Mouse (Mus musculus) hindbrain, embryonic 16.5 days (tissue): Measurements from ENCODE around the gene Oosp1. TPM values are rescaled to one million over a fixed set of nuclear protein-coding genes. Genes with fewer than 3 reads are reported as not detected.

Experiments used
- ATAC-seq: fragments of 200-750 bp; cut with Nextera tagmentation; 2 replicates; pipeline ENCODE4 v1.8.0; 2017; ENCODE audit warnings: moderate TSS enrichment, moderate library complexity
- H3K27ac ChIP-seq: fragments of 300-500 bp; sonication (generic); 2 replicates; pipeline ENCODE4 v1.5.1; 2014; ENCODE audit warnings: low read depth, mild to moderate bottlenecking, control low read depth, low read length, moderate library complexity
- H3K27me3 ChIP-seq: fragments of 300-500 bp; sonication (generic); replicated peaks from 2 replicates; pipeline ENCODE4 v1.6.1; 2014; ENCODE audit warnings: low read length; ENCODE audit not compliant: control insufficient read depth, insufficient read depth
- H3K36me3 ChIP-seq: fragments of 300-500 bp; sonication (generic); 2 replicates; pipeline ENCODE4 v1.6.1; 2014; ENCODE audit warnings: mild to moderate bottlenecking, low read length, moderate library complexity, mixed read lengths; ENCODE audit not compliant: control insufficient read depth, insufficient read depth
- H3K4me1 ChIP-seq: fragments of 300-500 bp; sonication (generic); 2 replicates; pipeline ENCODE4 v1.6.1; 2014; ENCODE audit warnings: low read depth, low read length; ENCODE audit not compliant: control insufficient read depth, insufficient read depth
- H3K4me2 ChIP-seq: fragments of 300-500 bp; sonication (generic); 2 replicates; pipeline ENCODE4 v1.6.1; 2014; ENCODE audit warnings: mild to moderate bottlenecking, low read length, control low read depth, moderate library complexity
- H3K4me3 ChIP-seq: fragments of 300-500 bp; sonication (generic); 2 replicates; pipeline ENCODE4 v1.5.1; 2014; ENCODE audit warnings: mild to moderate bottlenecking, low read length, control low read depth, moderate library complexity
- H3K9ac ChIP-seq: fragments of 300-500 bp; sonication (generic); 2 replicates; pipeline ENCODE4 v1.6.1; 2014; ENCODE audit warnings: low read depth, mild to moderate bottlenecking, control low read depth, low read length, moderate library complexity
- H3K9me3 ChIP-seq: fragments of 300-500 bp; sonication (generic); 2 replicates; pipeline ENCODE4 v1.6.1; 2014; ENCODE audit warnings: mild to moderate bottlenecking, low read length, moderate library complexity; ENCODE audit not compliant: control insufficient read depth
- WGBS: fragments of 180-500 bp; shearing (Covaris S2); extraction: QIAGEN DNeasy Blood & Tissue Kit; methylation state at CpG from one replicate; pipeline ENCODE4 v1.1.7; 2014; 5-methylcytosine and 5-hydroxymethylcytosine counted together
- polyA plus RNA-seq: library from polyadenylated mRNA; unstranded; fragments of >200 nt; fragmentation: Nextera tagmentation; extraction: Ambion mirVana; gene quantifications from 2 replicates; pipeline ENCODE4 v1.2.1, GENCODE M21; 2015

The Oosp1 gene
- polyA plus RNA-seq, 1 experiment from 2014 or later: not detected

DNA sequence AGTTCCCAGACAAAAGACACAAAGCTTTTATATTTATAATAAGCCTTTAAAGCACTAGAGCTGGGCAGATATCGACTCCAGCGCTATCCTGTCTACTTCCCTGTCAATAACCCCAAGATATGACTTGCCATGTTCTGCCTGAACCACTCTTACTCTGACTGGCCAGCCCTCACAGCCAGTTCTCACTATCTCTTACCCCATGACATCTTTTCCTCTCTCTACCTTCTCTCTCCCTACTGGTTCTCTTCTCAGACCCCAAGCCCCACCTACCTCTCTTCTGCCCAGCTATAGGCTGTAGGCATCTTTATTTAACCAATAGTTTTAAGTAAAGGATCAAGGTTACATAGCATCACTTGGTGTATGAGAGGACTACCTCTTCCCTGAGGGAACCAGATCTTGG lies 56.6 kb downstream of the Oosp1 start:
- no peaks in the 10 kb centered on the region for H3K9me3 ChIP-seq
- 78% methylated on average over 2 of the region's 2 CpGs for WGBS

DNA sequence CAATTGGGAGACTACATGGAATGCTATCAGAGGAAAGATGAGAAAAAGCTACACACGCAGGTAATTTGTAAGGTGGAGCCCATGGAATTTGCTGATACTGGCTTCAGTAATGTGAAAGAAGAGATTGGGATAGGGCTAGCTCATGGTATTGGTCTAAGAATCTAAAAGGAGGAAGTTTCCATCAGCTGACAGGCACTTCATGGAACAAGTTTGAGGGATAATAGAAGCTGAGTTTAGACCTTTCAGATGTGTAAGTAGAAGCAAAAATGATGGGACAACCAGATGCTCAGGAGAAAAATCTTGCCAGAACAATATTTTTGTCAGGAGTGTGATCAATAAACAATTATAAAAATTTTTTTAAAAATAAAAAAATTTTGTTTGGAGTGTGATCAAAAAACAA lies 57.2 kb downstream of the Oosp1 start:
- H3K4me3 ChIP-seq: no peak overlapping the region
- no peaks in the 10 kb centered on the region for H3K36me3 ChIP-seq
- ATAC-seq: no peak
- 85% methylated on average over 1 of the region's 1 CpGs for WGBS
- no peaks in the 10 kb centered on the region for H3K9me3 ChIP-seq
- no peak overlapping the region for H3K4me2 ChIP-seq
- H3K4me1 ChIP-seq: no peaks in the 10 kb centered on the region
- no peak overlapping the region for H3K9ac ChIP-seq
- H3K27ac ChIP-seq: no peak overlapping the region
- H3K27me3 ChIP-seq: no peaks in the 10 kb centered on the region

More for the DNA sequence above, 56.6 kb downstream of the Oosp1 start:
- Histone ChIP-seq H3K4me2 (no peak overlapping the region), H3K4me3 (no peak overlapping the region), H3K4me1 (no peaks in the 10 kb centered on the region), H3K36me3 (no peaks in the 10 kb centered on the region), H3K27me3 (no peaks in the 10 kb centered on the region), H3K27ac (no peak overlapping the region), H3K9ac (no peak overlapping the region)
- ATAC-seq: no peak

DNA sequence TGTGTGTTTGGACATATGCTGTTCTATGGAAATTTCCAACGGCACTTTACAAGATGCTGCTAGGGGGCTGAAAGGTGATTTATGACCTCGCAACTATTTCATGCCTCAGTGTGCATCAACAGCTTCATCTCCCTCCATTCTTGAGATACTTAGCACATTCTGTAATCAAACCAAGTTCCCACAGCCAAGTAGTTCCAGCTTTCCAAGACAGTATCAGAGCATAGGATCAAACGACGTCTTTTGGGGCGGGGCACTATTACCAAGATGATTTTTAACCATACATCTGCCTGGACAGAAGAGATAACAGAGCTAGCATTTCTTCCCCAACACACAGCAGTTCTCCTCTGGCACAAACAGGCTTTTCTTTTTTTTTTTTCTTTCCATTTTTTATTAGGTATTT lies 65.7 kb downstream of the Oosp1 start:
- no peak for ATAC-seq
- H3K9me3 ChIP-seq: no peaks in the 10 kb centered on the region
- H3K27ac ChIP-seq: no peak overlapping the region
- no peaks in the 10 kb centered on the region for H3K36me3 ChIP-seq
- WGBS: 79% methylated on average over 5 of the region's 5 CpGs
- no peaks in the 10 kb centered on the region for H3K27me3 ChIP-seq
- no peak overlapping the region for H3K4me2 ChIP-seq
- H3K4me1 ChIP-seq: no peaks in the 10 kb centered on the region
- no peak overlapping the region for H3K4me3 ChIP-seq
- H3K9ac ChIP-seq: no peak overlapping the region

DNA sequence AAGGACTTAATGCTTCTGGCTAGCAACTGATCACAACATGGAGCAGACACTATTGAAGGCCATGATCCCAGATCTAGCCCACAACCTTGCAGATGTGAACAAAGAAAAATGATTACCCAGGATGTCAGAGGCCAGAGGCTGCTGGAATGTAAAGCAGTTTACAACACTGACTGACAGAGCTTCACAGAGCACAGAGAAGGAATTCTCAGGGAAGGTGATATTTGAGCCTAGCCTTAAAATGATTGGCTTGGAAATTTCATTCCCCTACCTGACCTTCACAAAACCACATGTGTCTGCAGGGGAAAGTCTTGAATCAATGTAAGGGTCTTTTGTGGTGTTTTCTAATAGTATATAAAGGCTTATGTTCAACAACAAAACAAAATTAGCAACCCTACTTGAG lies 66.2 kb downstream of the Oosp1 start:
- Histone ChIP-seq H3K9ac (no peak overlapping the region), H3K4me1 (no peaks in the 10 kb centered on the region), H3K36me3 (no peaks in the 10 kb centered on the region), H3K27me3 (no peaks in the 10 kb centered on the region), H3K27ac (no peak overlapping the region), H3K4me3 (no peak overlapping the region), H3K4me2 (no peak overlapping the region), H3K9me3 (no peaks in the 10 kb centered on the region)
- no peak for ATAC-seq

DNA sequence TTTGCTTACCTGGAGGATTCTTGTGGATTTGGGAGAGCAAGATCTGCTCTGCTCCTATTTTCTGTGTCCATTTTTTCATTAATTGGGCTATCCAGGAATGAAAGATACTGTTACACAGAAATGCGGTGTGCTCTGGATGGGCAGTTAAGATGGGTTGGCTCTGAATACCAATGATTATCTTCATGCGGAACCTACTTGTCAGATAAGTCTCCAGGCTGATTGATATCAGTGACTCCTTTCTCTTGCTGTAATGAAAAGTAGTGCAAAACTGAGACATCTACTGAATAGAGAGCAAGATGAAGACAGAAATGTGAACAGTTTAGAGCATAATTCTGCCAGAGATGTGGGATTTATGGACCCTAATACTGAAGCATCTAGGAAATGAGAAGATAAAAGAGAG lies 67.4 kb downstream of the Oosp1 start, which contains the start of gene Ms4a2:
Gene Ms4a2 (minus strand): TSS at position 169 of the 400 bp plus-strand sequence.
- Histone ChIP-seq H3K4me2 (no peak within 1 kb of the TSS), H3K27ac (no peak within 1 kb of the TSS), H3K4me1 (no peaks in the 10 kb centered on the region), H3K9me3 (no peaks in the 10 kb centered on the region), H3K27me3 (no peaks in the 10 kb centered on the region), H3K4me3 (no peak within 1 kb of the TSS), H3K36me3 (no peaks in the 10 kb centered on the region), H3K9ac (no peak within 1 kb of the TSS)
- 83% methylated on average over 2 of the region's 2 CpGs for WGBS
- ATAC-seq: no peak

DNA sequence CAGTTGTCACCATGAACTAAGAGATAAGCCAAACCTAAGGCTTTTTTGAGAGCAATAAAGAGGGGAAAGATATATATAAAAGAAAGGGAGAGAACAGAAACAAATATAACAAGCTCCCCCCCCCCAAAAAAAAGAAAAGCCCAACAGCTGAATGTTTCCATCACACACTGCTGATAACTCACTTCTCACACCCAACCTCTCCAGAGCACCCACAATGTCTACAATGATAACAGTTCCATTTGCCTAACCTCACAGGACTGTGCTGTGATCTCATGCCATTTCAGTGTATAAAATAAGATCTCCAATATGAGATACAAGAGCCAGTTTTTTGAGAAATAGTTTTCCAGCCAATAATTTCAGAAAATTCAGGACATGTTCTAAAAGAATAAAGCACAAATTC lies 73.0 kb downstream of the Oosp1 start:
- no peak for ATAC-seq
- Histone ChIP-seq H3K27ac (no peak overlapping the region), H3K4me3 (no peak overlapping the region), H3K4me2 (no peak overlapping the region), H3K9me3 (no peaks in the 10 kb centered on the region), H3K4me1 (no peaks in the 10 kb centered on the region), H3K9ac (no peak overlapping the region), H3K27me3 (no peaks in the 10 kb centered on the region), H3K36me3 (no peaks in the 10 kb centered on the region)

Other genes with a start within 250 kb of the Oosp1 start
- not detected in 2 replicates for gene Ms4a4b, start 247.6 kb downstream of the Oosp1 start, polyA plus RNA-seq
- 2.2 and 2.5 TPM in 2 replicates for gene Ms4a6c, start 221.8 kb downstream of the Oosp1 start, polyA plus RNA-seq
- gene Gm8369, start 205.2 kb downstream of the Oosp1 start, polyA plus RNA-seq: not detected in 2 replicates
- 2.2 and 3.1 TPM in 2 replicates for gene Ms4a6b, start 174.6 kb downstream of the Oosp1 start, polyA plus RNA-seq
- gene Ms4a4d, start 154.3 kb downstream of the Oosp1 start, polyA plus RNA-seq: not detected in 2 replicates
- gene Ms4a6d, start 86.3 kb downstream of the Oosp1 start, polyA plus RNA-seq: 1.9 and 2.1 TPM in 2 replicates
- gene Ms4a2, start 67.4 kb downstream of the Oosp1 start, polyA plus RNA-seq: 0.10 and 0.32 TPM in 2 replicates
- not detected in 2 replicates for gene Ms4a3, start 50.3 kb downstream of the Oosp1 start, polyA plus RNA-seq
- gene Oosp2, start 30.6 kb downstream of the Oosp1 start, polyA plus RNA-seq: not detected in 2 replicates
- gene Oosp3, start 5.9 kb upstream of the Oosp1 start, polyA plus RNA-seq: not detected in 2 replicates
- gene Gif, start 56.4 kb upstream of the Oosp1 start, polyA plus RNA-seq: not detected in 2 replicates
- 46.2 and 49.1 TPM in 2 replicates for gene Mrpl16, start 79.2 kb upstream of the Oosp1 start, polyA plus RNA-seq
- 20.1 and 21.1 TPM in 2 replicates for gene Stx3, start 128.3 kb upstream of the Oosp1 start, polyA plus RNA-seq
- gene Olfr1417, start 148.1 kb upstream of the Oosp1 start, polyA plus RNA-seq: 0.11 and 0.33 TPM in 2 replicates
- not detected in 2 replicates for gene Olfr1418, start 169.9 kb upstream of the Oosp1 start, polyA plus RNA-seq
- not detected in 2 replicates for gene Olfr1419, start 184.0 kb upstream of the Oosp1 start, polyA plus RNA-seq
- not detected in 2 replicates for gene Olfr1420, start 195.4 kb upstream of the Oosp1 start, polyA plus RNA-seq
- gene Patl1, start 221.2 kb upstream of the Oosp1 start, polyA plus RNA-seq: 14.8 and 16.4 TPM in 2 replicates